Mouse (Mus musculus) embryonic facial prominence, embryonic 11.5 days (tissue): ENCODE data around the gene Btbd18. TPM values are rescaled to one million over a fixed set of nuclear protein-coding genes. Genes with fewer than 3 reads are reported as not detected.

Experiments used
- ATAC-seq: fragments of 200-750 bp; cut with Nextera tagmentation; replicated peaks from 2 replicates; pipeline ENCODE4 v1.8.0; 2017; ENCODE audit warnings: low read depth; ENCODE audit not compliant: insufficient number of reproducible peaks, low FRiP score, low TSS enrichment
- DNase-seq: peaks from one replicate; pipeline ENCODE4 v3.0.0-alpha.2; 2015; ENCODE audit warnings: low spot score
- H3K27ac ChIP-seq: fragments of 300-500 bp; sonication (generic); replicated peaks from 2 replicates; pipeline ENCODE4 v1.5.1; 2014; ENCODE audit warnings: mild to moderate bottlenecking, low read depth, low read length, control low read depth
- H3K27me3 ChIP-seq: fragments of 300-500 bp; sonication (generic); 2 replicates; pipeline ENCODE4 v1.6.1; 2014; ENCODE audit warnings: mild to moderate bottlenecking, low read length, moderate library complexity, mixed read lengths; ENCODE audit not compliant: control insufficient read depth, insufficient read depth
- H3K36me3 ChIP-seq: fragments of 300-500 bp; sonication (generic); replicated peaks from 2 replicates; pipeline ENCODE4 v1.6.1; 2014; ENCODE audit warnings: low read depth, mild to moderate bottlenecking, low read length, moderate library complexity, mixed read lengths; ENCODE audit not compliant: control insufficient read depth, insufficient read depth
- H3K4me1 ChIP-seq: fragments of 300-500 bp; sonication (generic); 2 replicates; pipeline ENCODE4 v1.6.1; 2014; ENCODE audit warnings: low read length, mixed read lengths; ENCODE audit not compliant: control insufficient read depth, insufficient read depth
- H3K4me2 ChIP-seq: fragments of 300-500 bp; sonication (generic); 2 replicates; pipeline ENCODE4 v1.6.1; 2014; ENCODE audit warnings: low read depth, mild to moderate bottlenecking, control low read depth, low read length, moderate library complexity
- H3K4me3 ChIP-seq: fragments of 300-500 bp; sonication (generic); 2 replicates; pipeline ENCODE4 v1.5.1; 2014; ENCODE audit warnings: low read depth, low read length, control low read depth
- H3K9ac ChIP-seq: fragments of 300-500 bp; sonication (generic); replicated peaks from 2 replicates; pipeline ENCODE4 v1.6.1; 2014; ENCODE audit warnings: mild to moderate bottlenecking, control low read depth, low read length
- H3K9me3 ChIP-seq: fragments of 300-500 bp; sonication (generic); replicated peaks from 2 replicates; pipeline ENCODE4 v1.6.1; 2016; ENCODE audit warnings: mild to moderate bottlenecking, low read length, inconsistent platforms, mixed read lengths; ENCODE audit not compliant: control insufficient read depth
- WGBS: fragments of 180-500 bp; shearing (Covaris S2); extraction: QIAGEN DNeasy Blood & Tissue Kit; methylation state at CpG from one replicate; pipeline ENCODE4 v1.1.7; 2014; 5-methylcytosine and 5-hydroxymethylcytosine counted together
- polyA plus RNA-seq: library from polyadenylated mRNA; unstranded; fragments of >200 nt; fragmentation: Nextera tagmentation; extraction: Ambion mirVana; gene quantifications from 2 replicates; pipeline ENCODE4 v1.2.1, GENCODE M21; 2014

Btbd18 gene
- polyA plus RNA-seq, 1 experiment from 2014 or later = 0.07 TPM

- Histone ChIP-seq H3K27me3 (no peaks in the 10 kb centered on the region), H3K4me1 (peaks cover 4% of the 10 kb centered on the region; the same call in 1 of the 2 replicates), H3K4me3 (no peak overlapping the region), H3K36me3 (no peaks in the 10 kb centered on the region), H3K9me3 (no peaks in the 10 kb centered on the region), H3K4me2 (no peak overlapping the region), H3K9ac (no peak overlapping the region), H3K27ac (peak overlapping the region; percentile 66)
- 15% methylated on average over 8 of the region's 8 CpGs for WGBS
- DNase-seq = peak; percentile 47
- no peak for ATAC-seq
Measured at GRCm38 (mm10) chr2:84636231-84636741, 22.6 kb upstream of the Btbd18 start.

GRCm38 (mm10) chr2:84637452-84638165 is 21.3 kb upstream of the Btbd18 start:
- Histone ChIP-seq H3K4me2 (no peak overlapping the region), H3K27ac (no peak overlapping the region), H3K27me3 (no peaks in the 10 kb centered on the region), H3K4me1 (peaks cover 4% of the 10 kb centered on the region; the same call in 1 of the 2 replicates), H3K9me3 (no peaks in the 10 kb centered on the region), H3K4me3 (no peak overlapping the region), H3K36me3 (no peaks in the 10 kb centered on the region), H3K9ac (no peak overlapping the region)
- DNase-seq (no peak), ATAC-seq (no peak)
- 29% methylated on average over 7 of the region's 7 CpGs for WGBS

GRCm38 (mm10) chr2:84638428-84639220 is 20.3 kb upstream of the Btbd18 start:
- no peaks in the 10 kb centered on the region for H3K36me3 ChIP-seq
- 68% methylated on average over 5 of the region's 5 CpGs for WGBS
- no peak overlapping the region for H3K27ac ChIP-seq
- H3K27me3 ChIP-seq = no peaks in the 10 kb centered on the region
- H3K4me2 ChIP-seq = no peak overlapping the region
- no peak for DNase-seq
- H3K4me1 ChIP-seq = peaks cover 2% of the 10 kb centered on the region; the same call in 1 of the 2 replicates
- H3K4me3 ChIP-seq = no peak overlapping the region
- H3K9me3 ChIP-seq = no peaks in the 10 kb centered on the region
- ATAC-seq = no peak
- no peak overlapping the region for H3K9ac ChIP-seq

- no peak overlapping the region for H3K4me2 ChIP-seq
- H3K36me3 ChIP-seq = no peaks in the 10 kb centered on the region
- no peak overlapping the region for H3K4me3 ChIP-seq
- DNase-seq (no peak), ATAC-seq (no peak)
- H3K9me3 ChIP-seq = no peaks in the 10 kb centered on the region
- H3K9ac ChIP-seq = no peak overlapping the region
- no peak overlapping the region for H3K27ac ChIP-seq
- H3K27me3 ChIP-seq = no peaks in the 10 kb centered on the region
- H3K4me1 ChIP-seq = peaks cover 2% of the 10 kb centered on the region; the same call in 1 of the 2 replicates
Measured at GRCm38 (mm10) chr2:84640833-84641232, 18.0 kb upstream of the Btbd18 start.

GRCm38 (mm10) chr2:84646138-84646537 is 12.7 kb upstream of the Btbd18 start:
- Histone ChIP-seq H3K4me3 (no peak overlapping the region), H3K27ac (no peak overlapping the region), H3K27me3 (no peaks in the 10 kb centered on the region), H3K4me2 (no peak overlapping the region), H3K4me1 (no peaks in the 10 kb centered on the region), H3K9me3 (no peaks in the 10 kb centered on the region), H3K9ac (no peak overlapping the region), H3K36me3 (no peaks in the 10 kb centered on the region)
- no peak for DNase-seq
- ATAC-seq = no peak
- 81% methylated on average over 1 of the region's 1 CpGs for WGBS

- no peak overlapping the region for H3K4me3 ChIP-seq
- no peak overlapping the region for H3K4me2 ChIP-seq
- H3K9ac ChIP-seq = no peak overlapping the region
- no peaks in the 10 kb centered on the region for H3K9me3 ChIP-seq
- H3K4me1 ChIP-seq = no peaks in the 10 kb centered on the region
- DNase-seq (no peak), ATAC-seq (no peak)
- H3K27me3 ChIP-seq = no peaks in the 10 kb centered on the region
- no peak overlapping the region for H3K27ac ChIP-seq
- no peaks in the 10 kb centered on the region for H3K36me3 ChIP-seq
- 91% methylated on average over 6 of the region's 6 CpGs for WGBS
Measured at GRCm38 (mm10) chr2:84647051-84647568, 11.8 kb upstream of the Btbd18 start.

- Histone ChIP-seq H3K4me1 (no peaks in the 10 kb centered on the region), H3K9me3 (no peaks in the 10 kb centered on the region), H3K9ac (peak overlapping the region; percentile 23; the same call in 1 of the 2 replicates), H3K27ac (no peak overlapping the region), H3K4me2 (peak overlapping the region; percentile 33), H3K27me3 (no peaks in the 10 kb centered on the region), H3K36me3 (no peaks in the 10 kb centered on the region), H3K4me3 (peak overlapping the region; percentile 22)
- DNase-seq = peak; percentile 39
- 53% methylated on average over 6 of the region's 6 CpGs for WGBS
- no peak for ATAC-seq
Measured at GRCm38 (mm10) chr2:84648369-84648768, 10.5 kb upstream of the Btbd18 start.

GRCm38 (mm10) chr2:84649674-84650073 is 9.2 kb upstream of the Btbd18 start:
- Histone ChIP-seq H3K9me3 (no peaks in the 10 kb centered on the region), H3K4me1 (no peaks in the 10 kb centered on the region), H3K27me3 (no peaks in the 10 kb centered on the region), H3K9ac (peak overlapping the region; percentile 58), H3K36me3 (no peaks in the 10 kb centered on the region), H3K4me2 (peak overlapping the region; percentile 50), H3K27ac (no peak overlapping the region), H3K4me3 (peak overlapping the region; percentile 72)
- DNase-seq (peak; percentile 42), ATAC-seq (no peak)
- 0% methylated on average over 10 of the region's 10 CpGs for WGBS
